Mouse (Mus musculus) midbrain, embryonic 14.5 days (tissue): ENCODE measurements around the gene Fignl2. TPM values are rescaled to one million over a fixed set of nuclear protein-coding genes. Genes with fewer than 3 reads are reported as not detected.

Experiments
- ATAC-seq: fragments of 200-750 bp; cut with Nextera tagmentation; 2 replicates; pipeline ENCODE4 v1.8.0; 2017; ENCODE audit warnings: moderate number of reproducible peaks, moderate library complexity; ENCODE audit not compliant: low FRiP score, low TSS enrichment
- DNase-seq: peaks from one replicate; pipeline ENCODE4 v3.0.0-alpha.2; 2015
- H3K27ac ChIP-seq: fragments of 300-500 bp; sonication (generic); replicated peaks from 2 replicates; pipeline ENCODE4 v1.5.1; 2014; ENCODE audit warnings: mild to moderate bottlenecking, low read depth, low read length, moderate library complexity
- H3K27me3 ChIP-seq: fragments of 300-500 bp; sonication (generic); 2 replicates; pipeline ENCODE4 v1.6.1; 2014; ENCODE audit warnings: low read length, control low read depth, mixed read lengths; ENCODE audit not compliant: control insufficient read depth, insufficient read depth
- H3K36me3 ChIP-seq: fragments of 300-500 bp; sonication (generic); 2 replicates; pipeline ENCODE4 v1.6.1; 2014; ENCODE audit warnings: low read length, control low read depth; ENCODE audit not compliant: control insufficient read depth, insufficient read depth
- H3K4me1 ChIP-seq: fragments of 300-500 bp; sonication (generic); 2 replicates; pipeline ENCODE4 v1.6.1; 2014; ENCODE audit warnings: mild to moderate bottlenecking, antibody characterized with exemption, low read length, control low read depth; ENCODE audit not compliant: control insufficient read depth, insufficient read depth
- H3K4me2 ChIP-seq: fragments of 300-500 bp; sonication (generic); 2 replicates; pipeline ENCODE4 v1.6.1; 2014; ENCODE audit warnings: mild to moderate bottlenecking, low read length, moderate library complexity
- H3K4me3 ChIP-seq: fragments of 300-500 bp; sonication (generic); replicated peaks from 2 replicates; pipeline ENCODE4 v1.5.1; 2014; ENCODE audit warnings: low read depth, low read length
- H3K9ac ChIP-seq: fragments of 300-500 bp; sonication (generic); replicated peaks from 2 replicates; pipeline ENCODE4 v1.6.1; 2014; ENCODE audit warnings: mild to moderate bottlenecking, low read length, moderate library complexity
- H3K9me3 ChIP-seq: fragments of 300-500 bp; sonication (generic); 2 replicates; pipeline ENCODE4 v1.6.1; 2016; ENCODE audit warnings: low read length, control low read depth, mixed read lengths; ENCODE audit not compliant: control insufficient read depth
- WGBS: fragments of 180-500 bp; shearing (Covaris S2); extraction: QIAGEN DNeasy Blood & Tissue Kit; methylation state at CpG from one replicate; pipeline ENCODE4 v1.1.7; 2014; 5-methylcytosine and 5-hydroxymethylcytosine counted together
- polyA plus RNA-seq: library from polyadenylated mRNA; unstranded; fragments of >200 nt; fragmentation: Nextera tagmentation; extraction: Ambion mirVana; gene quantifications from 2 replicates; pipeline ENCODE4 v1.2.1, GENCODE M21; 2014

Fignl2 gene
- polyA plus RNA-seq, 1 experiment from 2014 or later: 0.09 TPM

DNA sequence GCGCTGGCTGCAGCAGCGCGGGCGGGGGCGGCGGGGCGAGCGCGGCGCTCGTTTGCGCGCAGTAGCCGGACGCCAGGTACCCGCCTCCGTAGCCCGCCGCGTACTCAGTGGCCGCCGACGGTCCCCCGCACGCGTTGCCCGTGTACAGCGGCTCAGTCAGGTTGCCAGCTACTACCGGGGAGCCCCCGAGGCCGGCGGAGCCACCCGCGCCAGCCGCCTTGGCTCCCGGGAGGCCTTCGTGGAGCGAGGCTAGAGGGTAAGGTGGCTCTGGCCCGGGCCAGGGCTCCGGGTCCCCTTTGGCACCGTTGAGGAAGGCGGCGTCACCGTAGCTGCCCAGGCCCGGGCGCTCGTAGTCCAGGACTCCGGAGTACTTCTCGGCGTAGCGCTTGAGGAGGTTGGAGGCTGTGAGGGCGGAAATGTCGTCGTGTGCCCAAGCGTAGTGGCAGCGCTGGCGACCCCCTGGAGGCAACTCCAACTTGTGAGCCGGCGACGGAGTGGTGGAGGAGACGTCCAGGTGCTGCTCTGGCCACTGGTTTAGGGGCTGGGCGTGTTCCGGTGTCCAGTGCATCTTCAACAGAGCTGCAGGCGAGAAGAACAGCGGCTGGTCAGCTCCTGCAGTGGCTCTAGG, 24.4 kb downstream of the Fignl2 start:
- Histone ChIP-seq H3K4me3 (peak overlapping the region; percentile 34), H3K4me2 (peak overlapping the region; percentile 59), H3K36me3 (no peaks in the 10 kb centered on the region), H3K27ac (no peak overlapping the region), H3K9ac (no peak overlapping the region; the same call in 1 of the 2 replicates), H3K4me1 (0 out of 2 replicates have a peak, but pooled peaks cover 4% of the 10 kb centered on the region), H3K9me3 (no peaks in the 10 kb centered on the region), H3K27me3 (peaks cover 50% of the 10 kb centered on the region)
- DNase-seq: peak; percentile 49
- 7% methylated on average over 61 of the region's 65 CpGs for WGBS
- no peak for ATAC-seq

DNA sequence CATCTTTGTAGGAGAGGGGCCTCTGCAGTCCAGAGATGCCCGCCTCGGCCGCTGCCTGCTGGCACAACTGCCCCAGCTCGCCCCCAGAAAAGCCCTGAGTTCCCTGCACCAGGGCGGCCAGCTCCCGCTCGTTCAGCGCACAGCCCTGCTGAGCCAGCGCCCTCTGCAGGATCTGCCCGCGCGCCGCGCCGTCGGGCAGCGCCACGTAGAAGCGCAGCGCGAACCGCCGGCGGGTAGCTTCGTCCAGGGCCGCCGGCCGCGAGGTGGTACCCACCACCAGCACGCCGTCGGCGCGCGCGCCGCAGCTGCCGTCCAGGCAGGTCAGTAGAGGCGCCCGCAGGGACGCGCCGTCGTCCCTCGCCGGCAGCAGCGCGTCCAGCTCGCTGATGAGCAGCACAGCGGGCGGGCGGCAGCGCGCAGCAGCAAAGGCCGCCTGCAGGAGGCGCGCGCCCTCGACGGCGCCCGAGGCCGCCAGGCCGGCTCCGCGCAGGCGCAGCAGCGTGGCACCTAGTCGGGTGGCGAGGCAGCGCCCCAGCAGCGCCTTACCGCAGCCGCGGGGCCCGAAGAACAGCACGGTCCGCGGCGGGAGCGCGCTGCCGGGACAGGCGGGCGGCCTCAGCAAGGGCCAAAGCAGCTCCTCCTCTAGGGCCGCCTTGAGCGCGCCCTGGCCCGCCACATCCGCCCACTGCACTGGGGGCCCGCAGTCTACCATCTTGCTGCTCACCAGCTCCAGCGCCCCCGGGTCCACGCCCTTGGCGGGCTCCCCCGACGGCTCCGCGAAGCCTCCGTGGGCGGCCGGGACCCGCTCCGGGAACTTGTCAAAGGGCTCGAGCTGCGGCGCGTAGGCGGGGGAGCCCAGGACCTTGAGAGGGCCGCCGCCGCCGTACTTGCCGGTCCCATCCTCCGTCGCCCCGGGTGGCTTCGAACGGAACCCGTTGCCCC, 25.5 kb downstream of the Fignl2 start:
- 14% methylated on average over 113 of the region's 120 CpGs for WGBS
- DNase-seq (peak; percentile 78), ATAC-seq (no peak)

DNA sequence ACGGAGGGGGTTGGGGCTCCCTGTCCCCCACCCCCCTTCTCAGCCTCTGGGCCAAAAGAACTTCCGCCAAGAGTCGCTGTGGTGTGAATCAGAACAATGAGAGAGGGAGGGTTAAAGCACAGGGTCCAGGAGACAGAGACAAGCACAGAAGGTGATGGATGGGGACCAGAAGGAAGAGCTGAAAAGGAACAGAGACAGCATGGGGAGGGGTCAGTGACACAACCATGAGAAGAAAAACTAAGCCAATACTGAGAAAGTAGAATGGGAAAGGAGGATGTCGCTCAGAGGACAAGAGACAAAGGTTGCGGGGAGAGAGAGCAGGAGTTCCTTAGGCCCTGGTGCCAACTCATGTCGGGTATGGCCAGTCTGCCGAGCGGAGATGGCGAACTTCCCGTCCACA, 26.5 kb downstream of the Fignl2 start:
- WGBS: 30% methylated on average over 10 of the region's 10 CpGs
- peaks cover 71% of the 10 kb centered on the region for H3K27me3 ChIP-seq
- ATAC-seq: no peak

More for the DNA sequence above, 25.5 kb downstream of the Fignl2 start:
- Histone ChIP-seq H3K4me2 (peak overlapping the region; percentile 59), H3K9ac (no peak overlapping the region; the same call in 1 of the 2 replicates), H3K4me1 (0 out of 2 replicates have a peak, but pooled peaks cover 4% of the 10 kb centered on the region), H3K36me3 (no peaks in the 10 kb centered on the region), H3K27me3 (peaks cover 61% of the 10 kb centered on the region), H3K4me3 (peak overlapping the region; percentile 34), H3K9me3 (no peaks in the 10 kb centered on the region), H3K27ac (no peak overlapping the region)

DNA sequence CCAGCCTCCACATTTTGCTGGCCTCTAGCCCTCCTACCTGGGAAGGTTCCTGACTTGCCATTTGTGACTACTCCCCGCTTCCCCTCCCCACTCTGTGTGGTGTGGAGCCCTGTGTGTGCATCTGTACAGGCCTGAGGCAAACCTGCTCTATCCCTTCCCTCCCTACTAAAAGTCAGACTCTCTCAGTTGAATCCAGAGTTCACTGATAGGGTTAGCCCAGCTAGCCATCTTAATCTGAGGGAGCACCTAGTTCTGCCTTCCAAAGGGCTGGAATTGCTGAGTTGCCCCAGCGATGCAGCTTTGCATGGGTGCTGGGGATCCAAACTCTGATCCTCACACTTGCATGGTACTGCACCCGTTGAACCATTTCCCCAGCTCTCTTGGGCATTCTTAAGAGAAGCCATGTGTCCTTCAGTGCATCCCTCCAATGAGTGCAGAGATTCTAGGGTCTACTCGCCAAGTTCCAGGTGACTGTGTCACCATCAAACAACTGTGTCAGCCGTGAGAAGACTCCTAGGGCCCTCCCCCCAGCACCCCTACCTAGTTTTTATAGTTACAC, 29.9 kb downstream of the Fignl2 start:
- no peaks in the 10 kb centered on the region for H3K36me3 ChIP-seq
- peaks cover 77% of the 10 kb centered on the region for H3K27me3 ChIP-seq
- H3K4me2 ChIP-seq: no peak overlapping the region
- DNase-seq: no peak
- peaks cover 16% of the 10 kb centered on the region for H3K4me1 ChIP-seq
- no peak overlapping the region for H3K4me3 ChIP-seq
- H3K27ac ChIP-seq: no peak overlapping the region
- H3K9me3 ChIP-seq: no peaks in the 10 kb centered on the region
- 47% methylated on average over 5 of the region's 5 CpGs for WGBS
- ATAC-seq: no peak
- H3K9ac ChIP-seq: no peak overlapping the region

More for the DNA sequence above, 26.5 kb downstream of the Fignl2 start:
- H3K4me2 ChIP-seq: no peak overlapping the region
- no peak overlapping the region for H3K9ac ChIP-seq
- no peaks in the 10 kb centered on the region for H3K9me3 ChIP-seq
- H3K36me3 ChIP-seq: no peaks in the 10 kb centered on the region
- no peak for DNase-seq
- H3K4me1 ChIP-seq: peaks cover 8% of the 10 kb centered on the region
- H3K4me3 ChIP-seq: no peak overlapping the region
- no peak overlapping the region for H3K27ac ChIP-seq

DNA sequence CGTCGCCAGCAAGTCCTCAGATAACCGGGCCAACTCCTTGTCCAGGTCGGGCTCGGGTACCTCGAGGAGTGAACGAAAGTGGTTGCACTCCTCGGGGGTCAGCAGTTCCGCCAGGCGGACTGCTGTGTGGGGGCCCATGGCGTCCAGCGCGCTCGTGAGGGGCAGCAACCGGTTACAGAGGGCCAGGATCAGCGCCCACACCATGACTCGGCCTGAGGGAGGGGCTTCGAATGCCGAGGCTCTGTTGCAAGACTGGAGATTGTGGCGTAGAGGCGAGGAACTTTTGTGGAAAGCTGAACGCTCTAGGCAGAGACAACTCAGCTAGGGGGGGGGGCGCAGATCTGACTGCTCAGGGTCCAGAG, 31.2 kb downstream of the Fignl2 start, which contains the start of gene Gm47841:
Gene Gm47841 (minus strand): TSS at position 204 of the 362 bp plus-strand sequence.
- Histone ChIP-seq H3K9ac (peak within 1 kb of the TSS; percentile 56), H3K27me3 (peaks cover 64% of the 10 kb centered on the region), H3K9me3 (no peaks in the 10 kb centered on the region), H3K27ac (no peak within 1 kb of the TSS), H3K4me2 (peak within 1 kb of the TSS; percentile 99), H3K4me1 (peaks cover 16% of the 10 kb centered on the region), H3K36me3 (peaks cover 2% of the 10 kb centered on the region; the same call in 1 of the 2 replicates), H3K4me3 (peak within 1 kb of the TSS; percentile 46)
- ATAC-seq: no peak
- 1% methylated on average over 23 of the region's 23 CpGs for WGBS
- no peak for DNase-seq

DNA sequence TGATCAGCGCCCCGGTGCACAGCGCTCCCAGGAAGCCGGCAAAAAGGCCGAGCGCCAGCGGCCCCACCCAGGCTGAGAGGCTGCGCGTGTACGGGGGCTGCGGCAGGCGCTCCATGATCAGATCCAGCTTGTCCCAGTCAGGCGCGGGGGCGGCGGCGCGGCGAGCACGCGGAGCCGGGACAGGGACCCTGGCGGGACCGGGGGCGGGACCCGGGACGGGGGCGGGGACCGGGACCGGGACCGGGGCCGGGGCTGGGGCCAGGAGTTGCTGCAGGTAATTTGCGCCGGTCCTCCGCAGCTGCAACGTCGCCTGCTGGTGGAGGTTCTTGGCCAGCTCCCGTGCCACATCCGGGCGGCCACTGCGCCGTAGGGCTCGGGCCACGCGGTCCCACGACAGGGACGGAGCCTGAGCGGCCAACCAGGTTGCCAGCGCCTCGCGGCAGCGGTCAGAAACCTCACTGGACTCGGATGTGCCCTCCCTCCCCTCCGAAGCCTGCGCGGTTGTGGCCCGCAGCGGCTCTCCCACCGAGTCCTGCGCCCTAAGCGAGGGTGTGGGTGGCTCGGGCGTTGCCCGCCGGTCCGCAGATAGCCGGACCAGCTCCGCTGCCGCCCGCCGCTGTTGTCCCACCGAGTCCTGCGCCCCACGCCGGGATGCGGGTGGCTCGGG, 31.7 kb downstream of the Fignl2 start:
- DNase-seq (peak; percentile 59), ATAC-seq (no peak; the same call in 1 of the 2 replicates)
- peaks cover 16% of the 10 kb centered on the region for H3K4me1 ChIP-seq
- H3K9me3 ChIP-seq: no peaks in the 10 kb centered on the region
- WGBS: under 1% methylated on average over 77 of the region's 77 CpGs
- H3K27me3 ChIP-seq: peaks cover 60% of the 10 kb centered on the region
- peaks cover 6% of the 10 kb centered on the region; the same call in 1 of the 2 replicates for H3K36me3 ChIP-seq
- peak overlapping the region; percentile 56 for H3K9ac ChIP-seq
- no peak overlapping the region for H3K27ac ChIP-seq
- H3K4me2 ChIP-seq: peak overlapping the region; percentile 99
- peak overlapping the region; percentile 46 for H3K4me3 ChIP-seq

DNA sequence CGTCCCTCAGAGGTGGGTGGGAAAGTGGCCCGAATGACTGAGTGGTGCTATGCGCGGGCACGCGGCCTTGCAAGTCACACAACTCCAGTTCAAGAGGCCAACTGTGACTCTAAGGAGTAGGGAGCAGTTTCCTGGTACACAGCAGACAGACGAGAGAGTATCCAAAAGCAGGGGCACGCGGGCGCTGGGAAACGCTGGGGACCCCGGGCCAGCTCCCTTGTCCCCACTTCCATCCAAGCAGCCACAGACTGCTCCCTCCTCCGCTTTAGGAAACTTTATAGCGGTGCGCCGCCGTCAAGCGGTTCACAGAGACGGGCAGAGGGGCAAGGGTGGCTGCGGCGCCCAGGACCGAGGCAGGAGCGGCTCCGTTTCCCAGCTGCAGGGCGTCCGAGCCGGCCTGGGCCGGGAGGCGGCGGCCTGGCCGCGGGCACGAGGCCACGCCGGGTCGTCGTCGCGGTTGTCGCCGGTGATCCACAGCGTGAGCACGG, 32.3 kb downstream of the Fignl2 start:
- Histone ChIP-seq H3K4me1 (peaks cover 16% of the 10 kb centered on the region), H3K27ac (no peak overlapping the region), H3K27me3 (peaks cover 57% of the 10 kb centered on the region), H3K4me3 (peak overlapping the region; percentile 46), H3K36me3 (peaks cover 9% of the 10 kb centered on the region), H3K4me2 (peak overlapping the region; percentile 99), H3K9ac (peak overlapping the region; percentile 56), H3K9me3 (no peaks in the 10 kb centered on the region)
- 1% methylated on average over 43 of the region's 43 CpGs for WGBS
- no peak for DNase-seq
- ATAC-seq: no peak

DNA sequence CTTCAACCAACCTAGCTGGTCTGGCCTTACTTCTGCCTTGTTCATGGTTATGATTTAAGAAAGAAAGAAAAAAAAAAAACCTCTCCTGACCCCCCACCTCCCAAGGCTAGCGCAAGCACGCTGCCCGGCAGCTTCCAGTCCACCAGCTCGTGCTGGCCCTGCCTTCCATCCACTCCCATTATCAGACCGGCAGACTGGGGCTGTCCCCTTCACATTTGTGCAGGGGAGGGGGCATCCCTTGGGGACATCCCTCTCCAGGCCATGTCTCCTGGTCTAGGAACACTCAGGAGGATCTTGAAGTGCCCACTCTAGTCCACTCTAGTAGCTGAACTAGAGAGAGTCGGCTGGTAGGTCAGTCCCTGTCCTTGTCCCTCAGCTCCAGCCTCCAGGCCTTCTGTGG, 33.8 kb downstream of the Fignl2 start:
- Histone ChIP-seq H3K9ac (no peak overlapping the region), H3K27ac (no peak overlapping the region), H3K4me1 (peaks cover 16% of the 10 kb centered on the region), H3K4me2 (no peak overlapping the region), H3K9me3 (no peaks in the 10 kb centered on the region), H3K27me3 (peaks cover 55% of the 10 kb centered on the region), H3K4me3 (no peak overlapping the region), H3K36me3 (peaks cover 24% of the 10 kb centered on the region)
- DNase-seq (no peak), ATAC-seq (no peak)
- WGBS: 48% methylated on average over 6 of the region's 6 CpGs
